Comparison of ENCODE assay signal across 24 mouse cellular contexts in genomic region chr9:75089285-75089684, GRCm38 (mm10).
"Had no signal": no experiment of that assay in that cellular context is flagged by ENCODE, and none has a peak within 500 bp of the region (broad histone marks: within the 10 kb centered on the region; RNA-seq: fewer than 3 reads in every experiment).

No protein-coding gene starts in this region.

- H3K4me3 ChIP-seq: limb, embryonic 10.5 days; limb, embryonic 13.5 days; liver, embryonic 12.5 days; liver, embryonic 15.5 days; lung, embryonic 15.5 days; megakaryocyte, embryonic 14.5 days; midbrain, embryonic 10.5 days; midbrain, embryonic 13.5 days; myocyte; neural tube, embryonic 13.5 days; stomach, embryonic 15.5 days had no signal

- ATAC-seq: liver, embryonic 12.5 days; midbrain, embryonic 13.5 days; midbrain, embryonic 16.5 days had no signal

- H3K27ac ChIP-seq: kidney, postnatal 0 days; limb, embryonic 10.5 days; limb, embryonic 13.5 days; liver, embryonic 12.5 days; liver, embryonic 15.5 days; lung, embryonic 15.5 days; midbrain, embryonic 10.5 days; midbrain, embryonic 13.5 days; neural tube, embryonic 13.5 days; stomach, embryonic 15.5 days had no signal

- H3K9me3 ChIP-seq: limb, embryonic 10.5 days; limb, embryonic 13.5 days; liver, embryonic 12.5 days; liver, embryonic 15.5 days; lung, embryonic 15.5 days; megakaryocyte, embryonic 14.5 days; midbrain, embryonic 10.5 days; midbrain, embryonic 13.5 days; neural tube, embryonic 13.5 days; stomach, embryonic 15.5 days had no signal

- H3K36me3 ChIP-seq: limb, embryonic 10.5 days; limb, embryonic 13.5 days; liver, embryonic 12.5 days; liver, embryonic 15.5 days; lung, embryonic 15.5 days; midbrain, embryonic 10.5 days; midbrain, embryonic 13.5 days; neural tube, embryonic 13.5 days; stomach, embryonic 15.5 days had no signal

- H3K27me3 ChIP-seq: limb, embryonic 13.5 days; liver, embryonic 12.5 days; liver, embryonic 15.5 days; lung, embryonic 15.5 days; megakaryocyte, embryonic 14.5 days; midbrain, embryonic 13.5 days; neural tube, embryonic 13.5 days; stomach, embryonic 15.5 days had no signal

- H3K4me1 ChIP-seq: limb, embryonic 10.5 days; limb, embryonic 13.5 days; liver, embryonic 12.5 days; liver, embryonic 15.5 days; lung, embryonic 15.5 days; midbrain, embryonic 10.5 days; stomach, embryonic 15.5 days had no signal

- DNase-seq: kidney, adult 2 months; kidney, postnatal 25 days; layer of hippocampus, adult 9-11 months; liver; lung, adult 18-20 months; lung, postnatal 10 days; lung, postnatal 36 days; retina, postnatal 1 day; right cerebral cortex, postnatal 25 days; spleen, adult 18-20 months; thymus, postnatal 25 days had no signal
